Mouse (Mus musculus): ENCODE measurements around the gene Sema3g. TPM values are rescaled to one million over a fixed set of nuclear protein-coding genes. Genes with fewer than 3 reads are reported as not detected.

The Sema3g gene
- total and polyA plus RNA-seq, 3 experiments = 0.04 to 0.25 TPM; not detected in 1

DNA sequence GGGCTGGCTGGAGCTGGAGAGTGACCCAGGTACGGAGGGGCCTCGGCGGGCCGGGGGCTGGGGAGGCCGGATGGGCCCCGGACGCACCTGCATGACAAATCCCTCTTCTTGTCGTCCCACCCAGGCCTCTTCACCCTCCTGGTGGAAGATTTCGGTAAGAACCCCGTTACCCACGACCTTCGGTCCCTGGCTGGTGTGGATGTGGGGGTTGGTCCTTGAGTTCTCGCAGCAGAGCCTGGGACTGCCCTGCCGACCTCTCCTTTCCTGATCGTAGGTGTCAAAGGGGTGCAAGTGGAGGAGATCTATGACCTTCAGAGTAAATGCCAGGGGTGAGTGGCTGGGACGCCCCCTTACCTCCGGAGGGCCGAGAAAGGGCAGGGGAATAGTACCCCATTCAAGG is 34.0 kb downstream of the Sema3g start:
- H3K9me3 ChIP-seq (replicated peaks; ENCODE audit: insufficient read depth, low read length) = no peaks in the 10 kb centered on the region
- DNase-seq (ENCODE audit: low read depth, low spot score) = no peak
- peak overlapping the region; percentile 99 for H3K9ac ChIP-seq (ENCODE audit: control insufficient read depth, low read depth, low read length, poor library complexity, severe bottlenecking)
- H3K36me3 ChIP-seq (ENCODE audit: control insufficient read depth in 1 of 2, insufficient read depth in 2 of 2, low read length in 2 of 2) = peaks cover 3 to 13% of the 10 kb centered on the region in 2 experiments; a peak in 3 of 4 replicates
- H3K79me2 ChIP-seq (ENCODE audit: control insufficient read depth, insufficient read depth, low read length, poor library complexity) = peaks cover 20% of the 10 kb centered on the region
- peak overlapping the region; percentile 52 for H3K27ac ChIP-seq (ENCODE audit: control insufficient read depth, low read depth, low read length)
- H3K27me3 ChIP-seq (ENCODE audit: control insufficient read depth in 1 of 2, insufficient read depth in 2 of 2, low read length in 2 of 2) = no peaks in the 10 kb centered on the region
- no peak for TF ChIP-seq EP300 (IDR thresholded peaks at IDR 0.05; ENCODE audit: low read depth in 1 of 2, low read length in 2 of 2)
- H3K4me1 ChIP-seq (ENCODE audit: control insufficient read depth in 1 of 2, insufficient read depth in 2 of 2, low read length in 2 of 2) = peaks cover 3 to 14% of the 10 kb centered on the region in 2 experiments; a peak in 3 of 4 replicates
- peak overlapping the region; percentile 95 to 99 for H3K4me3 ChIP-seq (ENCODE audit: control insufficient read depth in 1 of 2, insufficient read depth in 1 of 2, low read depth in 2 of 2, low read length in 2 of 2)

DNA sequence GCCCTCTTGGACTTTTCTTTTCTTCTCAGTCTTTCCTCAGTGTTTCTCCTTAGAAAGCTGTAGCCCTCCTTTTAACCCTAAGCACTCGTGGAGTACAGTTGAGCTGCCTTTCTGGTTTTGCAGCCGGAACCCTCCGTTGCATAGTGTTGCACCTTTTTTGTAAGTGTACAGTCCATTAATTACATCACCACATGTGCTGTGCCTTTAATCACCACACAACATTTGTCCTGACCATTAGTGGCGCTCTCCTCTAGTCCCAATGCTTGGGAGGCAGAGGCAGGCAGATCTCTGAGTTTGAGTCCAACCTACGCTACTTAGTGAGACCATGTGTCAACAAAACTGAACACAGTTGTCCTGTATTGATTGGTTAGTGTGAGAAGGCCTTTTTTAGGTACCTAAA is 34.4 kb downstream of the Sema3g start:
- Histone ChIP-seq H3K4me3 (ENCODE audit: control insufficient read depth in 1 of 2, insufficient read depth in 1 of 2, low read depth in 2 of 2, low read length in 2 of 2) (peak overlapping the region; percentile 95 to 99), H3K27me3 (ENCODE audit: control insufficient read depth in 1 of 2, insufficient read depth in 2 of 2, low read length in 2 of 2) (no peaks in the 10 kb centered on the region), H3K27ac (ENCODE audit: control insufficient read depth, low read depth, low read length) (no peak overlapping the region), H3K36me3 (ENCODE audit: control insufficient read depth in 1 of 2, insufficient read depth in 2 of 2, low read length in 2 of 2) (peaks cover 3 to 13% of the 10 kb centered on the region in 2 experiments; a peak in 3 of 4 replicates), H3K79me2 (ENCODE audit: control insufficient read depth, insufficient read depth, low read length, poor library complexity) (peaks cover 20% of the 10 kb centered on the region), H3K4me1 (ENCODE audit: control insufficient read depth in 1 of 2, insufficient read depth in 2 of 2, low read length in 2 of 2) (peaks cover 3 to 14% of the 10 kb centered on the region in 2 experiments; a peak in 3 of 4 replicates), H3K9me3 (replicated peaks; ENCODE audit: insufficient read depth, low read length) (no peaks in the 10 kb centered on the region), H3K9ac (ENCODE audit: control insufficient read depth, low read depth, low read length, poor library complexity, severe bottlenecking) (peak overlapping the region; percentile 99)
- no peak for TF ChIP-seq USF1 (IDR thresholded peaks at IDR 0.05; ENCODE audit: low read depth, low read length)
- no peak for TF ChIP-seq NELFE (IDR thresholded peaks at IDR 0.05; ENCODE audit: low read depth, low read length)
- no peak for TF ChIP-seq ELF1 (IDR thresholded peaks at IDR 0.05; ENCODE audit: low read depth, low read length)
- no peak for TF ChIP-seq ZC3H11A (IDR thresholded peaks at IDR 0.05; ENCODE audit: low read depth, low read length)
- TF ChIP-seq KAT2A (conservative IDR thresholded peaks at IDR 0.05; ENCODE audit: low read depth, low read length) = no peak
- TF ChIP-seq JUND (IDR thresholded peaks at IDR 0.05; ENCODE audit: low read depth, low read length) = no peak
- no peak for TF ChIP-seq ZNF384 (IDR thresholded peaks at IDR 0.05; ENCODE audit: low read depth, low read length)
- TF ChIP-seq SIN3A (IDR thresholded peaks at IDR 0.05; ENCODE audit: low read length) = no peak
- TF ChIP-seq USF2 (IDR thresholded peaks at IDR 0.05; ENCODE audit: borderline replicate concordance in 1 of 2, insufficient read depth in 1 of 2, low read depth in 1 of 2, low read length in 2 of 2) = no peak
- TF ChIP-seq GATA1 (IDR thresholded peaks at IDR 0.05; ENCODE audit: low read depth, low read length) = no peak
- no peak for TF ChIP-seq UBTF (IDR thresholded peaks at IDR 0.05; ENCODE audit: borderline replicate concordance, insufficient read depth, low read depth, low read length)
- TF ChIP-seq TBP (IDR thresholded peaks at IDR 0.05; ENCODE audit: low read depth, low read length) = no peak
- no peak for TF ChIP-seq EP300 (IDR thresholded peaks at IDR 0.05; ENCODE audit: low read depth in 1 of 2, low read length in 2 of 2)
- no peak for TF ChIP-seq POLR2AphosphoS5 (IDR thresholded peaks at IDR 0.05; ENCODE audit: borderline replicate concordance, low read depth, low read length)
- TF ChIP-seq BHLHE40 (IDR thresholded peaks at IDR 0.05; ENCODE audit: borderline replicate concordance, low read depth, low read length) = no peak
- no peak for TF ChIP-seq ETS1 (IDR thresholded peaks at IDR 0.05; ENCODE audit: low read depth, low read length)
- TF ChIP-seq SMC3 (IDR thresholded peaks at IDR 0.05; ENCODE audit: low read depth, low read length) = no peak
- no peak for TF ChIP-seq CHD1 (IDR thresholded peaks at IDR 0.05; ENCODE audit: low read depth, low read length)
- TF ChIP-seq POLR2AphosphoS2 (IDR thresholded peaks at IDR 0.05; ENCODE audit: low read length) = no peak
- no peak for DNase-seq (ENCODE audit: low read depth, low spot score)
